Mouse (Mus musculus): ENCODE results near the gene Htr6. TPM values are rescaled to one million over a fixed set of nuclear protein-coding genes. Genes with fewer than 3 reads are reported as not detected.
A peak's percentile ranks its signal among the peaks of the same experiment; 100 is the strongest.

Htr6 gene
- total RNA-seq, 2 experiments from 2014 or later: 5.9 to 6.9 TPM

GRCm38 (mm10) chr4:139100326-139100725 lies 25.0 kb upstream of the Htr6 start:
- Histone ChIP-seq H3K4me3 (no peak overlapping the region), H3K27ac (no peak overlapping the region)
- no peak for DNase-seq (ENCODE audit: extremely low spot score in 1 of 2, low spot score in 2 of 2)
- no peak for TF ChIP-seq CTCF (IDR thresholded peaks at IDR 0.05)
- intact Hi-C loops (cut with DNase I): no loop called here

GRCm38 (mm10) chr4:139096201-139096600 lies 20.8 kb upstream of the Htr6 start:
- Histone ChIP-seq H3K27ac (no peak overlapping the region), H3K4me3 (no peak overlapping the region)
- intact Hi-C loops (cut with DNase I): no loop called here
- TF ChIP-seq CTCF (IDR thresholded peaks at IDR 0.05): no peak
- no peak for DNase-seq (ENCODE audit: extremely low spot score in 1 of 2, low spot score in 2 of 2)

- DNase-seq (ENCODE audit: extremely low spot score in 1 of 2, low spot score in 2 of 2): no peak
- no peak overlapping the region for H3K4me3 ChIP-seq
- intact Hi-C loops (cut with DNase I): no loop called here
- H3K27ac ChIP-seq: no peak overlapping the region
- no peak for TF ChIP-seq CTCF (IDR thresholded peaks at IDR 0.05)
Observed at GRCm38 (mm10) chr4:139095406-139095805, 20.0 kb upstream of the Htr6 start.

GRCm38 (mm10) chr4:139093196-139093530 lies 17.8 kb upstream of the Htr6 start:
- H3K4me3 ChIP-seq: peak overlapping the region; percentile 57; the same call in 1 of the 2 replicates
- no peak for TF ChIP-seq CTCF (IDR thresholded peaks at IDR 0.05)
- 0 out of 2 replicates have a peak overlapping the region, but pooled peaks have one; percentile 16 for H3K27ac ChIP-seq
- DNase-seq (ENCODE audit: extremely low spot score in 1 of 2, low spot score in 2 of 2): no peak
- intact Hi-C loops (cut with DNase I): loop anchor here (2.0 kb wide), 1 partner anchor 38 kb away; the partner anchor contains the start of gene Minos1

- intact Hi-C loops (cut with DNase I): loop anchor here (2.0 kb wide), 1 partner anchor 38 kb away; the partner anchor contains the start of gene Minos1
- TF ChIP-seq CTCF (IDR thresholded peaks at IDR 0.05): no peak; the same call in 1 of the 2 replicates
- peak in 1 of 2 experiments; percentile 52 for DNase-seq (ENCODE audit: extremely low spot score in 1 of 2, low spot score in 2 of 2)
- Histone ChIP-seq H3K27ac (peak within 1 kb of the TSS; percentile 70), H3K4me3 (peak within 1 kb of the TSS; percentile 57)
Observed at GRCm38 (mm10) chr4:139092356-139093195, 17.2 kb upstream of the Htr6 start, which contains the start of gene Nbl1. Nbl1 (minus strand) TSS chr4:139092993.

GRCm38 (mm10) chr4:139091478-139092355 lies 16.3 kb upstream of the Htr6 start:
- DNase-seq (ENCODE audit: extremely low spot score in 1 of 2, low spot score in 2 of 2): no peak
- TF ChIP-seq CTCF (IDR thresholded peaks at IDR 0.05): no peak
- intact Hi-C loops (cut with DNase I): loop anchor here (2.0 kb wide), 1 partner anchor 39 kb away; the partner anchor contains the start of gene Minos1
- Histone ChIP-seq H3K4me3 (peak overlapping the region; percentile 57), H3K27ac (peak overlapping the region; percentile 44)

- no peak overlapping the region for H3K4me3 ChIP-seq
- TF ChIP-seq CTCF (IDR thresholded peaks at IDR 0.05): no peak
- intact Hi-C loops (cut with DNase I): no loop called here
Observed at GRCm38 (mm10) chr4:139091066-139091465, 15.7 kb upstream of the Htr6 start.

GRCm38 (mm10) chr4:139090303-139090940 lies 15.1 kb upstream of the Htr6 start:
- no peak overlapping the region for H3K4me3 ChIP-seq
- no peak for TF ChIP-seq CTCF (IDR thresholded peaks at IDR 0.05)
- no peak overlapping the region for H3K27ac ChIP-seq
- DNase-seq (ENCODE audit: extremely low spot score in 1 of 2, low spot score in 2 of 2): no peak
- intact Hi-C loops (cut with DNase I): no loop called here

More at GRCm38 (mm10) chr4:139091066-139091465, 15.7 kb upstream of the Htr6 start:
- peak overlapping the region; percentile 44; the same call in 1 of the 2 replicates for H3K27ac ChIP-seq
- no peak for DNase-seq (ENCODE audit: extremely low spot score in 1 of 2, low spot score in 2 of 2)

GRCm38 (mm10) chr4:139088982-139089671 lies 13.8 kb upstream of the Htr6 start:
- H3K4me3 ChIP-seq: no peak overlapping the region
- H3K27ac ChIP-seq: no peak overlapping the region
- no peak for DNase-seq (ENCODE audit: extremely low spot score in 1 of 2, low spot score in 2 of 2)
- intact Hi-C loops (cut with DNase I): loop anchor here (5.0 kb wide), 1 partner anchor 103 kb away; the partner anchor contains the start of gene Capzb
- TF ChIP-seq CTCF (IDR thresholded peaks at IDR 0.05): no peak

GRCm38 (mm10) chr4:139086984-139087383 lies 11.6 kb upstream of the Htr6 start:
- intact Hi-C loops (cut with DNase I): loop anchor here (1.0 to 5.0 kb wide), 4 partner anchors 105 to 250 kb away; partner anchors contain the start of gene Capzb
- no peak overlapping the region for H3K4me3 ChIP-seq
- TF ChIP-seq CTCF (IDR thresholded peaks at IDR 0.05): no peak
- no peak for DNase-seq (ENCODE audit: extremely low spot score in 1 of 2, low spot score in 2 of 2)
- no peak overlapping the region for H3K27ac ChIP-seq
